Mouse (Mus musculus): ENCODE measurements at regions not wholly inside any gene's neighbourhood (a gene's known extent, or its start where the extent isn't known, plus 50 kb on each side); places are given as distances from the start of the nearest gene placed in this dataset.

DNA sequence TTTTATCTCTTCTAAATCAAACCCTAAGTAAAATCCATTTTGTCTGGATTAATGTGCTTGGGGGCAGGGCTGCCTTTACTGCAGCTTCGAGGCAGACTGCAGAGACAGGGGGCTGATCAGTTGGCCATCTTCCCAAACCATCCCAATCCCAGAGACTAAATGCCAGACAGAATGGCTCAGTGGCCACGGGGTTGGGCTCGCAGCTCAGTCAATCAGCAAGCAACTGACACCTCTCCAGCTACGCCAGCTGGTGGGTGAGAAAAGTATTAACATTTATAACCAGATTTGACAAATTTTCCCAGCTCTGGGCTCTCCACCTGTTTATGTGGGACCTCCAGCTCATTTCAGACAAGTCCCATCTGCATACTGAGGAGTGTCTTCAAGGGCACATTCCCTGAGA lies 220.7 kb downstream of the Fam76b start:
- ATAC-seq (ENCODE audit: low FRiP score, low read depth) (no peak), DNase-seq (ENCODE audit: low spot score) (no peak)
- H3K4me3 ChIP-seq (replicated peaks; ENCODE audit: low read length), result no peak overlapping the region
- no peaks in the 10 kb centered on the region for H3K27me3 ChIP-seq (ENCODE audit: control insufficient read depth, insufficient read depth, low read length)
- H3K36me3 ChIP-seq (ENCODE audit: control insufficient read depth, insufficient read depth, low read length), result no peaks in the 10 kb centered on the region
- 76% methylated on average over 4 of the region's 4 CpGs for WGBS
- H3K4me1 ChIP-seq (ENCODE audit: control insufficient read depth, insufficient read depth, low read length), result no peaks in the 10 kb centered on the region; the same call in 1 of the 2 replicates
- H3K4me2 ChIP-seq (replicated peaks; ENCODE audit: low read depth, low read length, severe bottlenecking), result no peak overlapping the region
- no peak for TF ChIP-seq POLR2A (IDR thresholded peaks at IDR 0.05; ENCODE audit: borderline replicate concordance, extremely low read depth, insufficient read depth, insufficient read length)
- H3K27ac ChIP-seq (replicated peaks; ENCODE audit: low read depth, low read length), result no peak overlapping the region
- H3K9me3 ChIP-seq (ENCODE audit: control insufficient read depth, low read length), result no peaks in the 10 kb centered on the region
- H3K9ac ChIP-seq (ENCODE audit: low read depth, low read length, severe bottlenecking), result no peak overlapping the region

DNA sequence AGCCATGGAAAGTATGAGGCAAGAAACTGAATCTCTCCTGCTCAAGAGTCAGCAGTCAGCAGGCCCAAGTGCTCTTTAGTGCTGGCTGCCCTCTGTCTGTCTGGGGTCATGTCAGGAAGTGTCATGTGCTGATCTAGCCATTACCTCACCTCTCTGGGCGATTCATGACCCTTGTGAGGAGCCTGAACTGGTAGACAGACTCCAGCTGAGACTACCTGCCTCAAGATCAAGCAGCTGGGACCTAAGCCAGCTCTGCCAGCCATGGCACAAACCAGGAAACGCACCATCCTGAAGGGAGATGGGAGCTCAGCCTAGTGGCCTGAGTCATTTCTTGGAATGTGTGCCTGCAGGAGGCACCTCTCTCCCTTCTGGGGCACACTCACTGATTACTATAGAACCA lies 221.2 kb upstream of the Sesn3 start:
- no peak for DNase-seq (ENCODE audit: low spot score)
- ATAC-seq (ENCODE audit: low FRiP score, low read depth), result no peak
- Histone ChIP-seq H3K9me3 (ENCODE audit: control insufficient read depth, low read length) (no peaks in the 10 kb centered on the region), H3K4me3 (replicated peaks; ENCODE audit: low read length) (no peak overlapping the region), H3K9ac (ENCODE audit: low read depth, low read length, severe bottlenecking) (no peak overlapping the region), H3K36me3 (ENCODE audit: control insufficient read depth, insufficient read depth, low read length) (no peaks in the 10 kb centered on the region), H3K27me3 (ENCODE audit: control insufficient read depth, insufficient read depth, low read length) (no peaks in the 10 kb centered on the region), H3K27ac (replicated peaks; ENCODE audit: low read depth, low read length) (0 out of 2 replicates have a peak overlapping the region, but pooled peaks have one; percentile 19), H3K4me2 (replicated peaks; ENCODE audit: low read depth, low read length, severe bottlenecking) (no peak overlapping the region), H3K4me1 (ENCODE audit: control insufficient read depth, insufficient read depth, low read length) (peaks cover 14% of the 10 kb centered on the region)
- TF ChIP-seq POLR2A (IDR thresholded peaks at IDR 0.05; ENCODE audit: borderline replicate concordance, extremely low read depth, insufficient read depth, insufficient read length), result no peak
- WGBS, result 51% methylated on average over 2 of the region's 2 CpGs

DNA sequence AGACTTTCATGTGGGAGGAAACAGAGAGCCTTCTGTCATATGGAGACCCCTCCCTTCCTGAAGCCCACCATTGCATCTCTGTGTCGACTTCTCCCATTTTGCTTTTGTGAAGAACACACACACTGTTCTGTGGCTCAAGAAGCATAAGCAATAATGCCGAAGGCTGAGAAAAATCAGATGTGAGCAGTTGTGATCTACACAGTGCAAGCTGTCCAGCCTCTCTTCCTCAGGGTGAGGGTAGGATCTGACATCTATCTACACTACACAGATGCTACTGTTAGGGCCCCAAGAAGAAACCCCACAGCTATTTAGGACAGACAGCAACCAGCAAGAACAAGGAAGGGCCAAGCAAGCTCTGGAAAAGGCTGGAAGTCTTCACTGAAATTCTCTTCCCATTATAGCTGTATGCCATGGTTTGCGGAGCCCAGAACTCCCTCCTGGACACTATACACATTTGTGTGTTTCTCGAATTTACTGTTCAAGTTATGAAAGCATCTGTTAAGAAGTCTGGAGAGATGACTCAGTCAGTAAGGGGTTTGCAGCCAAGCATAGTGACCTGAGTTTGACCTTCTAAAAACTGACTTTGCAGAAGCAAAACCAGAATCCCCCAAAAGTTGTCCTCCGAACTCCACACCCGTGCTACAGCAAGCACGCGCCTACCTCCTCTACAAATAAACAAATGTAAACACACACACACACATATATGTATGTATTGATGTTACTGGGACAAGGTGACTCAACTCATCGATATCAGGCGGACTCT lies 218.3 kb upstream of the Sesn3 start:
- Histone ChIP-seq H3K9ac (ENCODE audit: low read depth, low read length, severe bottlenecking) (no peak overlapping the region), H3K4me1 (ENCODE audit: control insufficient read depth, insufficient read depth, low read length) (peaks cover 21% of the 10 kb centered on the region), H3K4me2 (replicated peaks; ENCODE audit: low read depth, low read length, severe bottlenecking) (no peak overlapping the region), H3K27me3 (ENCODE audit: control insufficient read depth, insufficient read depth, low read length) (no peaks in the 10 kb centered on the region), H3K36me3 (ENCODE audit: control insufficient read depth, insufficient read depth, low read length) (no peaks in the 10 kb centered on the region), H3K9me3 (ENCODE audit: control insufficient read depth, low read length) (no peaks in the 10 kb centered on the region), H3K27ac (replicated peaks; ENCODE audit: low read depth, low read length) (no peak overlapping the region), H3K4me3 (replicated peaks; ENCODE audit: low read length) (no peak overlapping the region)
- WGBS, result 82% methylated on average over 10 of the region's 10 CpGs
- ATAC-seq (ENCODE audit: low FRiP score, low read depth) (no peak), DNase-seq (ENCODE audit: low spot score) (no peak)
- no peak for TF ChIP-seq POLR2A (IDR thresholded peaks at IDR 0.05; ENCODE audit: borderline replicate concordance, extremely low read depth, insufficient read depth, insufficient read length)

DNA sequence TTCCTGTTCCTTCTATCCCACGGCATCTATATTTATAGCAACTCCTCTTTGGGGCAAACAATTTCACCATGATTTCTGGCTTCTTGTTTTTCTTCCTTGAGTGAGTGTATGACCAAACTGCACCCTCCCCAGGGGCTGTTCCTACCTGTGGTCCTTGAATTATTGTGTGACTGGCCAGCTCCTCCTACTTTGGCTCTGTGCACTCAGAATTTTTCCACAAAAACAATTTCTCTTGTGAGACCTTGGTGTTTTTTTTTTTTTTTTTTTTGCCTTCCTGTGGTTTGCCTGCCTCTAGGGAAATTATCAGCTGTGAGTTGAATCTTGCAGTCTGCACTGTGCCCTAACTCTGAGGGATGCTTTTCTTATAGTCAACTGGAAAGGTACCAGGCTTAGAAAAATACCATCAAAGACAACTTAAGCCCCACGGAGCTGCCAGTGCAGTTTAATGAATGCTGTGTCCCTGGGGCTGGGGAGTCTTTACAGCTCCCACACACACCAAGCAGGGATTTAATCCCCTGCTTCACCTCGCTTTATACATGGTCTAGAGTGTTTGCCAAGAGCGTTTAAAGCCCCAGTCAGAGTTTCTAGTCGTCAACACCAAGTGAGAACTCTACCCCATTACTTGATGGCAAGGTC lies 216.2 kb upstream of the Sesn3 start:
- WGBS, result 16% methylated on average over 5 of the region's 5 CpGs
- Histone ChIP-seq H3K27ac (replicated peaks; ENCODE audit: low read depth, low read length) (peak overlapping the region; percentile 43), H3K4me1 (ENCODE audit: control insufficient read depth, insufficient read depth, low read length) (peaks cover 21% of the 10 kb centered on the region), H3K27me3 (ENCODE audit: control insufficient read depth, insufficient read depth, low read length) (no peaks in the 10 kb centered on the region), H3K4me2 (replicated peaks; ENCODE audit: low read depth, low read length, severe bottlenecking) (no peak overlapping the region), H3K4me3 (replicated peaks; ENCODE audit: low read length) (no peak overlapping the region), H3K36me3 (ENCODE audit: control insufficient read depth, insufficient read depth, low read length) (no peaks in the 10 kb centered on the region), H3K9ac (ENCODE audit: low read depth, low read length, severe bottlenecking) (no peak overlapping the region), H3K9me3 (ENCODE audit: control insufficient read depth, low read length) (no peaks in the 10 kb centered on the region)
- DNase-seq (ENCODE audit: low spot score), result peak; percentile 38
- ATAC-seq (ENCODE audit: low FRiP score, low read depth), result peak; percentile 35; the same call in 1 of the 2 replicates
- TF ChIP-seq POLR2A (IDR thresholded peaks at IDR 0.05; ENCODE audit: borderline replicate concordance, extremely low read depth, insufficient read depth, insufficient read length), result no peak

DNA sequence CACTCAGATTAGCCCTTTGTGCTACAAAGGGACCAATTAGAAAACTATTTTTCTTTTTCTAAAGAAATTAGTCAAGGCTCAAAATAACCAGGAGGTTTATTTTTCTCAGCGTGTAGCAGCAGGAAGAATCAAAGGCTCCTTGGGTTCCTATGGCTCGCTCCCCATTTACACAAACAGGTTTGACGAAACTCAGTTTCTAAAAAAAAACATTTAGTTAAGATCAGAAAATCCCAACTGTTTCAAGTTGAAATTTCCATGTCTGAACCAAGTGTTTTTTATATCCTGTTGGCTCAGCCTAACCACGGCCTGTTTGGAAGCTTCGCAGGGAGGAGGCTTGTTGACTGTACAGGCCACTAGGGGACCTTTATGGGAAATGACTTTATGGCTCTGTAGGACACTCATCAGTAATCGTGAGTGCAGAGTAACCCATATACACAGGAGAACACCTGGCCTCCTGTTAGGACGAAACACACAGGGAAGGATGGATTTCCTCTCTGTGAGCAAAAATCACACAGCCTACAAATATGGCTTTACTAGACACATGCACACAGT lies 215.6 kb upstream of the Sesn3 start:
- ATAC-seq (ENCODE audit: low FRiP score, low read depth), result peak; percentile 56; the same call in 1 of the 2 replicates
- DNase-seq (ENCODE audit: low spot score), result peak; percentile 58

More for the DNA sequence above, 215.6 kb upstream of the Sesn3 start:
- H3K36me3 ChIP-seq (ENCODE audit: control insufficient read depth, insufficient read depth, low read length), result no peaks in the 10 kb centered on the region
- H3K4me1 ChIP-seq (ENCODE audit: control insufficient read depth, insufficient read depth, low read length), result peaks cover 21% of the 10 kb centered on the region
- no peak for TF ChIP-seq POLR2A (IDR thresholded peaks at IDR 0.05; ENCODE audit: borderline replicate concordance, extremely low read depth, insufficient read depth, insufficient read length)
- H3K4me2 ChIP-seq (replicated peaks; ENCODE audit: low read depth, low read length, severe bottlenecking), result no peak overlapping the region
- no peaks in the 10 kb centered on the region for H3K27me3 ChIP-seq (ENCODE audit: control insufficient read depth, insufficient read depth, low read length)
- no peaks in the 10 kb centered on the region for H3K9me3 ChIP-seq (ENCODE audit: control insufficient read depth, low read length)
- no peak overlapping the region for H3K9ac ChIP-seq (ENCODE audit: low read depth, low read length, severe bottlenecking)
- no peak overlapping the region for H3K4me3 ChIP-seq (replicated peaks; ENCODE audit: low read length)
- 14% methylated on average over 7 of the region's 7 CpGs for WGBS
- H3K27ac ChIP-seq (replicated peaks; ENCODE audit: low read depth, low read length), result peak overlapping the region; percentile 43

Data from limb, embryonic 14.5 days (tissue).